Mouse (Mus musculus): ENCODE measurements around the gene Cmc1. TPM values are rescaled to one million over a fixed set of nuclear protein-coding genes. Genes with fewer than 3 reads are reported as not detected.

Cmc1 gene
- total RNA-seq, 1 experiment from 2014 or later: 22.1 TPM

- no peak for ATAC-seq (replicated peaks; ENCODE audit: insufficient number of reproducible peaks, low FRiP score, low TSS enrichment, poor library complexity, severe bottlenecking)
Measured at GRCm38 (mm10) chr9:118042738-118043137, 107.2 kb downstream of the Cmc1 start.

- no peak for ATAC-seq (replicated peaks; ENCODE audit: insufficient number of reproducible peaks, low FRiP score, low TSS enrichment, poor library complexity, severe bottlenecking)
Measured at GRCm38 (mm10) chr9:118041646-118042045, 108.3 kb downstream of the Cmc1 start.

- 0 out of 2 replicates have a peak, but pooled peaks have one; percentile 10 for ATAC-seq (replicated peaks; ENCODE audit: insufficient number of reproducible peaks, low FRiP score, low TSS enrichment, poor library complexity, severe bottlenecking)
Measured at GRCm38 (mm10) chr9:118041022-118041400, 109.0 kb downstream of the Cmc1 start.

GRCm38 (mm10) chr9:118040218-118041021 is 109.6 kb downstream of the Cmc1 start, which contains the start of gene Azi2:
Azi2 (plus strand) TSS chr9:118040499.
- ATAC-seq (replicated peaks; ENCODE audit: insufficient number of reproducible peaks, low FRiP score, low TSS enrichment, poor library complexity, severe bottlenecking): peak; percentile 94

- no peak for ATAC-seq (replicated peaks; ENCODE audit: insufficient number of reproducible peaks, low FRiP score, low TSS enrichment, poor library complexity, severe bottlenecking)
Measured at GRCm38 (mm10) chr9:118034990-118035389, 115.0 kb downstream of the Cmc1 start.

- ATAC-seq (replicated peaks; ENCODE audit: insufficient number of reproducible peaks, low FRiP score, low TSS enrichment, poor library complexity, severe bottlenecking): no peak
Measured at GRCm38 (mm10) chr9:118031694-118032093, 118.3 kb downstream of the Cmc1 start.

GRCm38 (mm10) chr9:118030252-118030651 is 119.7 kb downstream of the Cmc1 start:
- no peak for ATAC-seq (replicated peaks; ENCODE audit: insufficient number of reproducible peaks, low FRiP score, low TSS enrichment, poor library complexity, severe bottlenecking)

GRCm38 (mm10) chr9:118029490-118029889 is 120.5 kb downstream of the Cmc1 start:
- ATAC-seq (replicated peaks; ENCODE audit: insufficient number of reproducible peaks, low FRiP score, low TSS enrichment, poor library complexity, severe bottlenecking): no peak

- no peak for ATAC-seq (replicated peaks; ENCODE audit: insufficient number of reproducible peaks, low FRiP score, low TSS enrichment, poor library complexity, severe bottlenecking)
Measured at GRCm38 (mm10) chr9:118024966-118025365, 125.0 kb downstream of the Cmc1 start.

Other genes with a start within 250 kb of the Cmc1 start
- 151 to 231 TPM (median 193 TPM) in 3 replicates for gene Azi2, start 109.7 kb downstream of the Cmc1 start, total RNA-seq (2017)